In genomic region chr2:156324116-156324588, GRCm38 (mm10) we compare ENCODE assay signal across 7 mouse cellular contexts. TPM values are rescaled to one million over a fixed set of nuclear protein-coding genes. Genes with fewer than 3 reads are reported as not detected.
DNase-seq lines count a peak whose midpoint lies in the region; ATAC-seq and TF ChIP-seq lines count a peak whose summit lies in the region.

No protein-coding gene starts in this region.

- H3K4me3 ChIP-seq in G1E (ENCODE audit: low read depth, low read length), result peak overlapping the region; percentile 60; the same call in 1 of the 2 replicates
- H3K4me3 ChIP-seq in heart, adult 2 months, result no peak overlapping the region
- no peak overlapping the region for H3K4me3 ChIP-seq in left cerebral cortex, adult 2 months
- peak overlapping the region; percentile 83 for H3K4me3 ChIP-seq in megakaryocyte, embryonic 14.5 days (replicated peaks)
- H3K4me3 ChIP-seq in forebrain, embryonic 10.5 days, result no peak overlapping the region
- H3K4me3 ChIP-seq in hindbrain, embryonic 16.5 days (ENCODE audit: low read length), result no peak overlapping the region

- H3K27me3 ChIP-seq in G1E (ENCODE audit: insufficient read depth, low read length), result no peaks in the 10 kb centered on the region
- H3K27me3 ChIP-seq in heart, adult 2 months (ENCODE audit: control insufficient read depth, insufficient read depth, low read length), result no peaks in the 10 kb centered on the region
- H3K27me3 ChIP-seq in megakaryocyte, embryonic 14.5 days (replicated peaks), result peaks cover 9% of the 10 kb centered on the region
- H3K27me3 ChIP-seq in forebrain, embryonic 10.5 days (ENCODE audit: poor library complexity, severe bottlenecking), result no peaks in the 10 kb centered on the region
- no peaks in the 10 kb centered on the region for H3K27me3 ChIP-seq in hindbrain, embryonic 16.5 days (replicated peaks; ENCODE audit: control insufficient read depth, insufficient read depth, low read length)

- ATAC-seq in G1E (ENCODE audit: extremely low read depth, insufficient number of reproducible peaks, low FRiP score, poor library complexity, severe bottlenecking), result peak; percentile 82
- no peak for ATAC-seq in hindbrain, embryonic 16.5 days

- intact Hi-C loops in heart, adult 2 months (cut with DNase I), result no loop called here
- intact Hi-C loops in left cerebral cortex, adult 2 months (cut with DNase I), result no loop called here

- 21% methylated on average over 6 of the region's 6 CpGs for WGBS in heart, adult 2 months
- WGBS in forebrain, embryonic 10.5 days, result 81% methylated on average over 6 of the region's 6 CpGs
- WGBS in hindbrain, embryonic 16.5 days, result 66% methylated on average over 6 of the region's 6 CpGs

- H3K9ac ChIP-seq in heart, adult 2 months (ENCODE audit: low read depth, low read length), result no peak overlapping the region
- no peak overlapping the region for H3K9ac ChIP-seq in hindbrain, embryonic 16.5 days (ENCODE audit: low read depth, low read length)

- H3K79me2 ChIP-seq in heart, adult 2 months (replicated peaks; ENCODE audit: control insufficient read depth, insufficient read depth, low read length), result no peaks in the 10 kb centered on the region

- DNase-seq in 416B (ENCODE audit: low read depth), result peak; percentile 85
- DNase-seq in G1E (ENCODE audit: low spot score), result peak; percentile 83
- peak; percentile 46 to 68 for DNase-seq in heart, adult 2 months
- DNase-seq in left cerebral cortex, adult 2 months (ENCODE audit: extremely low spot score in 1 of 2, low spot score in 2 of 2), result peak in 1 of 2 experiments; percentile 38
- DNase-seq in forebrain, embryonic 10.5 days (ENCODE audit: extremely low spot score, low spot score), result no peak

- peak overlapping the region; percentile 32 for H3K27ac ChIP-seq in heart, adult 2 months
- H3K27ac ChIP-seq in left cerebral cortex, adult 2 months, result peak overlapping the region; percentile 22; the same call in 1 of the 2 replicates
- H3K27ac ChIP-seq in forebrain, embryonic 10.5 days, result no peak overlapping the region
- no peak overlapping the region for H3K27ac ChIP-seq in hindbrain, embryonic 16.5 days (ENCODE audit: low read depth, low read length)

- peaks cover 11% of the 10 kb centered on the region for H3K9me3 ChIP-seq in G1E (replicated peaks)
- peaks cover 18% of the 10 kb centered on the region for H3K9me3 ChIP-seq in megakaryocyte, embryonic 14.5 days
- no peaks in the 10 kb centered on the region; the same call in 1 of the 2 replicates for H3K9me3 ChIP-seq in forebrain, embryonic 10.5 days
- 0 out of 2 replicates have a peak, but pooled peaks cover 2% of the 10 kb centered on the region for H3K9me3 ChIP-seq in hindbrain, embryonic 16.5 days (ENCODE audit: control insufficient read depth, low read length)

- H3K4me1 ChIP-seq in G1E (ENCODE audit: insufficient read depth, low read depth, low read length), result peaks cover 49% of the 10 kb centered on the region
- H3K4me1 ChIP-seq in heart, adult 2 months (ENCODE audit: control insufficient read depth, insufficient read depth, low read length), result peaks cover 3% of the 10 kb centered on the region
- H3K4me1 ChIP-seq in megakaryocyte, embryonic 14.5 days, result peaks cover 40% of the 10 kb centered on the region
- peaks cover 8% of the 10 kb centered on the region; the same call in 1 of the 2 replicates for H3K4me1 ChIP-seq in forebrain, embryonic 10.5 days
- no peaks in the 10 kb centered on the region for H3K4me1 ChIP-seq in hindbrain, embryonic 16.5 days (ENCODE audit: control insufficient read depth, insufficient read depth, low read depth, low read length)

- TF ChIP-seq EP300 in heart, adult 2 months (IDR thresholded peaks at IDR 0.05; ENCODE audit: insufficient read depth, low read depth, low read length), result no peak

- no peak overlapping the region for H3K4me2 ChIP-seq in hindbrain, embryonic 16.5 days (ENCODE audit: low read length)

- no peak for TF ChIP-seq CTCF in G1E (IDR thresholded peaks at IDR 0.05; ENCODE audit: low read depth, low read length)
- TF ChIP-seq CTCF in heart, adult 2 months (IDR thresholded peaks at IDR 0.05), result no peak
- no peak for TF ChIP-seq CTCF in left cerebral cortex, adult 2 months (IDR thresholded peaks at IDR 0.05)

- H3K36me3 ChIP-seq in G1E (replicated peaks), result peaks cover 35% of the 10 kb centered on the region
- no peaks in the 10 kb centered on the region for H3K36me3 ChIP-seq in heart, adult 2 months (ENCODE audit: control insufficient read depth, insufficient read depth, low read length)
- peaks cover 27% of the 10 kb centered on the region for H3K36me3 ChIP-seq in megakaryocyte, embryonic 14.5 days (replicated peaks; ENCODE audit: low read length)
- peaks cover 6% of the 10 kb centered on the region; the same call in 1 of the 2 replicates for H3K36me3 ChIP-seq in forebrain, embryonic 10.5 days (replicated peaks)
- H3K36me3 ChIP-seq in hindbrain, embryonic 16.5 days (ENCODE audit: control insufficient read depth, insufficient read depth, low read length), result 0 out of 2 replicates have a peak, but pooled peaks cover 3% of the 10 kb centered on the region

- TF ChIP-seq POLR2A in heart, adult 2 months (IDR thresholded peaks at IDR 0.05; ENCODE audit: insufficient read depth, low read depth, low read length), result 0 out of 2 replicates have a peak, but pooled peaks have one; percentile 20

RNA-seq across cellular contexts. Expression of gene Scand1, which starts 11.6 kb away (rescaled TPM):
- total RNA-seq in G1E (2014; fragmentation: Nextera tagmentation) (11.6 and 12.2 TPM in 2 replicates), G1E (2017) (243 and 516 TPM in 2 replicates)
- 844 and 1,244 TPM in 2 replicates for polyA plus RNA-seq in G1E (2012)
- 10 to 100 TPM; 78.9 to 85.9 TPM for total RNA-seq in heart, adult 2 months (2021)
- 18.9 and 46.2 TPM in 2 replicates for polyA plus RNA-seq in heart, adult 2 months (2012; rRNA removed)
- 10 to 100 TPM; 81.9 to 84.4 TPM for total RNA-seq in left cerebral cortex, adult 2 months (2021)
- polyA plus RNA-seq in megakaryocyte, embryonic 14.5 days (2012; ENCODE audit: insufficient read depth, low replicate concordance), result 797 and 1,035 TPM in 2 replicates
- 49.0 and 52.1 TPM in 2 replicates for polyA plus RNA-seq in forebrain, embryonic 10.5 days (2016; fragmentation: Nextera tagmentation; extraction: Ambion mirVana)
- polyA plus RNA-seq in hindbrain, embryonic 16.5 days (2015; fragmentation: Nextera tagmentation; extraction: Ambion mirVana), result 77.3 and 84.0 TPM in 2 replicates

RNA-seq across cellular contexts. Expression of gene Cnbd2, which starts 12.1 kb away (rescaled TPM):
- 21.5 and 22.6 TPM in 2 replicates for total RNA-seq in G1E (2014; fragmentation: Nextera tagmentation)
- 11.5 and 13.9 TPM in 2 replicates for total RNA-seq in G1E (2017)
- polyA plus RNA-seq in G1E (2012), result 0.43 and 1.4 TPM in 2 replicates
- 1 to 10 TPM in 1 of 2 experiments, under 1 TPM in 1; 0.89 to 1.0 TPM for total RNA-seq in heart, adult 2 months (2021)
- 0.92 and 0.94 TPM in 2 replicates for polyA plus RNA-seq in heart, adult 2 months (2012; rRNA removed)
- total RNA-seq in left cerebral cortex, adult 2 months (2021), result 1 to 10 TPM; 6.9 to 7.3 TPM
- 0.74 TPM in 1 of 2 replicates, not detected in the other for polyA plus RNA-seq in megakaryocyte, embryonic 14.5 days (2012; ENCODE audit: insufficient read depth, low replicate concordance)
- 2.5 and 2.6 TPM in 2 replicates for polyA plus RNA-seq in forebrain, embryonic 10.5 days (2016; fragmentation: Nextera tagmentation; extraction: Ambion mirVana)
- 6.2 and 6.8 TPM in 2 replicates for polyA plus RNA-seq in hindbrain, embryonic 16.5 days (2015; fragmentation: Nextera tagmentation; extraction: Ambion mirVana)

Comparison
In these comparisons a context has a peak if more than half of its experiments do, and no peak if none do; other contexts are left out.
1. H3K4me3 ChIP-seq: peak in G1E (single experiment) and megakaryocyte, embryonic 14.5 days (single experiment); none in heart, adult 2 months (single experiment), left cerebral cortex, adult 2 months (single experiment), forebrain, embryonic 10.5 days (single experiment) and hindbrain, embryonic 16.5 days (single experiment).
2. H3K27ac ChIP-seq: peak in heart, adult 2 months (single experiment) and left cerebral cortex, adult 2 months (single experiment); none in forebrain, embryonic 10.5 days (single experiment) and hindbrain, embryonic 16.5 days (single experiment).